Mouse (Mus musculus): Measurements from ENCODE around the gene Lypd9. TPM values are rescaled to one million over a fixed set of nuclear protein-coding genes. Genes with fewer than 3 reads are reported as not detected.
"Not testable (repeated sequence)": the region's sequence is repeated elsewhere in the genome, so short reads cannot be mapped to it uniquely, and the experiment has no call there.

Lypd9 gene
- not detected in 2 replicates for polyA plus RNA-seq (2012; rRNA removed)

GRCm38 (mm10) chr11:58452759-58453158, at the start of gene Lypd9:
Lypd9 (minus strand) TSS chr11:58452923.
- TF ChIP-seq POLR2A (IDR thresholded peaks at IDR 0.05; ENCODE audit: control insufficient read depth, extremely low read depth, insufficient read depth, low read length, poor library complexity) (no peak), CTCF (IDR thresholded peaks at IDR 0.05; ENCODE audit: borderline replicate concordance, control insufficient read depth, extremely low read depth, insufficient read depth, low read length, poor library complexity) (no peak)
- Histone ChIP-seq H3K4me3 (ENCODE audit: control insufficient read depth, insufficient read depth, low read length) (no peak within 1 kb of the TSS), H3K36me3 (ENCODE audit: control insufficient read depth, insufficient read depth, low read length) (no peaks in the 10 kb centered on the region), H3K27ac (ENCODE audit: control insufficient read depth, insufficient read depth, low read length) (no peak within 1 kb of the TSS), H3K27me3 (ENCODE audit: control insufficient read depth, insufficient read depth, low read length) (no peaks in the 10 kb centered on the region), H3K4me1 (replicated peaks; ENCODE audit: control insufficient read depth, insufficient read depth, low read length) (no peaks in the 10 kb centered on the region)
- no peak for DNase-seq
- 97% methylated on average over 9 of the region's 9 CpGs for WGBS

GRCm38 (mm10) chr11:58502472-58502871, 49.7 kb upstream of the Lypd9 start, which contains the start of gene Olfr331:
Olfr331 (minus strand) TSS chr11:58502572.
- not testable (repeated sequence) for H3K36me3 ChIP-seq (ENCODE audit: control insufficient read depth, insufficient read depth, low read length); DNase-seq; H3K4me3 ChIP-seq (ENCODE audit: control insufficient read depth, insufficient read depth, low read length); H3K27ac ChIP-seq (ENCODE audit: control insufficient read depth, insufficient read depth, low read length); H3K4me1 ChIP-seq (replicated peaks; ENCODE audit: control insufficient read depth, insufficient read depth, low read length); H3K27me3 ChIP-seq (ENCODE audit: control insufficient read depth, insufficient read depth, low read length)

GRCm38 (mm10) chr11:58499290-58499689, 46.6 kb upstream of the Lypd9 start:
- Histone ChIP-seq H3K27ac (ENCODE audit: control insufficient read depth, insufficient read depth, low read length) (no peak overlapping the region), H3K4me3 (ENCODE audit: control insufficient read depth, insufficient read depth, low read length) (no peak overlapping the region), H3K27me3 (ENCODE audit: control insufficient read depth, insufficient read depth, low read length) (no peaks in the 10 kb centered on the region), H3K36me3 (ENCODE audit: control insufficient read depth, insufficient read depth, low read length) (no peaks in the 10 kb centered on the region), H3K4me1 (replicated peaks; ENCODE audit: control insufficient read depth, insufficient read depth, low read length) (no peaks in the 10 kb centered on the region)
- WGBS = 62% methylated on average over 3 of the region's 3 CpGs
- no peak for DNase-seq
- TF ChIP-seq POLR2A (IDR thresholded peaks at IDR 0.05; ENCODE audit: control insufficient read depth, extremely low read depth, insufficient read depth, low read length, poor library complexity) (no peak), CTCF (IDR thresholded peaks at IDR 0.05; ENCODE audit: borderline replicate concordance, control insufficient read depth, extremely low read depth, insufficient read depth, low read length, poor library complexity) (no peak)

DNA sequence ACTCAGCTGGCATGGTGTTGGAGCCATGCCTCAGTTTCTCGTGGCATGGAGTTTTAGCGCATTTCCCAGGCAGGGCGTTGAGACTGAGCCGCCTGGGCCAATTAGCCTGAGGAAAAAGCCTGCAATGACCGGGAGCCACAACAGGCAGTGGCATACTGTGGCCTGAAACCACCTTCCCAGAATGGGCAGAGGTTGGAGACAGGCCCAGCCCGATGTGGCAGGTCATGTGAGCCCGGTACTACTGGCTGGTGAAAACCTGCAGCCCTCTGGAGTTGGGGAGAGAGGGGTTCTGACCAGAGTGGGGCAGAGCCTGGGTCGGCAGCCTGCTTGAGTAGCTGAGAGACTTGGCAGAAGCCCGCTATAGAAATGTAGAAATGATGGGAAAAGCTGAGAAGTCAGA, 46.0 kb upstream of the Lypd9 start:
- Histone ChIP-seq H3K4me1 (replicated peaks; ENCODE audit: control insufficient read depth, insufficient read depth, low read length) (no peaks in the 10 kb centered on the region), H3K4me3 (ENCODE audit: control insufficient read depth, insufficient read depth, low read length) (no peak overlapping the region), H3K27ac (ENCODE audit: control insufficient read depth, insufficient read depth, low read length) (no peak overlapping the region), H3K27me3 (ENCODE audit: control insufficient read depth, insufficient read depth, low read length) (no peaks in the 10 kb centered on the region), H3K36me3 (ENCODE audit: control insufficient read depth, insufficient read depth, low read length) (no peaks in the 10 kb centered on the region)
- 87% methylated on average over 9 of the region's 9 CpGs for WGBS
- TF ChIP-seq POLR2A (IDR thresholded peaks at IDR 0.05; ENCODE audit: control insufficient read depth, extremely low read depth, insufficient read depth, low read length, poor library complexity) = no peak
- no peak for TF ChIP-seq CTCF (IDR thresholded peaks at IDR 0.05; ENCODE audit: borderline replicate concordance, control insufficient read depth, extremely low read depth, insufficient read depth, low read length, poor library complexity)
- no peak for DNase-seq

GRCm38 (mm10) chr11:58492455-58492854, 39.7 kb upstream of the Lypd9 start, which contains the start of gene Olfr332:
Olfr332 (minus strand) TSS chr11:58492555.
- WGBS = 85% methylated on average over 2 of the region's 2 CpGs
- no peaks in the 10 kb centered on the region for H3K4me1 ChIP-seq (replicated peaks; ENCODE audit: control insufficient read depth, insufficient read depth, low read length)
- no peaks in the 10 kb centered on the region for H3K36me3 ChIP-seq (ENCODE audit: control insufficient read depth, insufficient read depth, low read length)
- H3K27ac ChIP-seq (ENCODE audit: control insufficient read depth, insufficient read depth, low read length) = no peak within 1 kb of the TSS
- no peak within 1 kb of the TSS for H3K4me3 ChIP-seq (ENCODE audit: control insufficient read depth, insufficient read depth, low read length)
- no peak for DNase-seq
- H3K27me3 ChIP-seq (ENCODE audit: control insufficient read depth, insufficient read depth, low read length) = no peaks in the 10 kb centered on the region
- TF ChIP-seq CTCF (IDR thresholded peaks at IDR 0.05; ENCODE audit: borderline replicate concordance, control insufficient read depth, extremely low read depth, insufficient read depth, low read length, poor library complexity) (no peak), POLR2A (IDR thresholded peaks at IDR 0.05; ENCODE audit: control insufficient read depth, extremely low read depth, insufficient read depth, low read length, poor library complexity) (no peak)

- no peak for DNase-seq
- H3K36me3 ChIP-seq (ENCODE audit: control insufficient read depth, insufficient read depth, low read length) = no peaks in the 10 kb centered on the region
- no peak within 1 kb of the TSS for H3K4me3 ChIP-seq (ENCODE audit: control insufficient read depth, insufficient read depth, low read length)
- H3K27ac ChIP-seq (ENCODE audit: control insufficient read depth, insufficient read depth, low read length) = no peak within 1 kb of the TSS
- TF ChIP-seq CTCF (IDR thresholded peaks at IDR 0.05; ENCODE audit: borderline replicate concordance, control insufficient read depth, extremely low read depth, insufficient read depth, low read length, poor library complexity) (no peak), POLR2A (IDR thresholded peaks at IDR 0.05; ENCODE audit: control insufficient read depth, extremely low read depth, insufficient read depth, low read length, poor library complexity) (no peak)
- H3K4me1 ChIP-seq (replicated peaks; ENCODE audit: control insufficient read depth, insufficient read depth, low read length) = no peaks in the 10 kb centered on the region
- H3K27me3 ChIP-seq (ENCODE audit: control insufficient read depth, insufficient read depth, low read length) = no peaks in the 10 kb centered on the region
These were observed 9.4 kb upstream of the Lypd9 start, which contains the start of gene Olfr30 for GRCm38 (mm10) chr11:58462170-58462569. Olfr30 (minus strand) TSS chr11:58462270.

DNA sequence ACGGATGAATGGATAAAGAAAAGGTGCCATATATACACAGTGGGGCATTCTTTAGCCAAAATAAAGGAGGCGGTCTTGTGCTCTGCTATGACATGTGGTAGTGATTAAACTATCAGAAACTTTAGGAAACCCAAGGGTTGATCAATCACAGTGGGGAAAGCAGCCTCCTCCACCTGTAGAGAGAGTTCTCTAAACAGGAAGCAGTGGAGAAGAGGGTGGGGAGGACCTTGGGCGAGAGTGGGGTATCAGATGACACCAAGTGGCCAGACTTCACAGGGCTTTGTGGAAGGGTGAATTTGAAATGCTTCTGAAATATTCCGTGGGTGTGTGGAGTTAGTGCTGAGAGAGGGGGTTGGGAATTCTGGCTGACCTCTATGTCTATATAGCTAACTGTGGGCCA, 869 bp upstream of the Lypd9 start:
- Histone ChIP-seq H3K4me3 (ENCODE audit: control insufficient read depth, insufficient read depth, low read length) (no peak overlapping the region), H3K27me3 (ENCODE audit: control insufficient read depth, insufficient read depth, low read length) (no peaks in the 10 kb centered on the region), H3K36me3 (ENCODE audit: control insufficient read depth, insufficient read depth, low read length) (no peaks in the 10 kb centered on the region), H3K4me1 (replicated peaks; ENCODE audit: control insufficient read depth, insufficient read depth, low read length) (no peaks in the 10 kb centered on the region), H3K27ac (ENCODE audit: control insufficient read depth, insufficient read depth, low read length) (no peak overlapping the region)
- DNase-seq = no peak
- WGBS = 66% methylated on average over 4 of the region's 4 CpGs
- TF ChIP-seq CTCF (IDR thresholded peaks at IDR 0.05; ENCODE audit: borderline replicate concordance, control insufficient read depth, extremely low read depth, insufficient read depth, low read length, poor library complexity) (no peak), POLR2A (IDR thresholded peaks at IDR 0.05; ENCODE audit: control insufficient read depth, extremely low read depth, insufficient read depth, low read length, poor library complexity) (no peak)

Measured in thymus, adult 2 months (tissue).